Mouse (Mus musculus) adrenal gland, adult (tissue): ENCODE results near the gene Rnf220.
A peak's percentile ranks its signal among the peaks of the same experiment; 100 is the strongest.

Source experiments
- DNase-seq, 2 experiments: peaks; one replicate each; pipeline ENCODE4 v3.0.0; 2022 to 2023; ENCODE audit warnings: low spot score in 1 of 2; ENCODE audit not compliant: inconsistent age in 2 of 2

Rnf220 gene

GRCm38 (mm10) chr4:117496482-117497165 is at the start of gene Rnf220:
TSS of gene Rnf220 (minus strand) at chr4:117497052.
- DNase-seq, result peak; percentile 23 to 71

DNA sequence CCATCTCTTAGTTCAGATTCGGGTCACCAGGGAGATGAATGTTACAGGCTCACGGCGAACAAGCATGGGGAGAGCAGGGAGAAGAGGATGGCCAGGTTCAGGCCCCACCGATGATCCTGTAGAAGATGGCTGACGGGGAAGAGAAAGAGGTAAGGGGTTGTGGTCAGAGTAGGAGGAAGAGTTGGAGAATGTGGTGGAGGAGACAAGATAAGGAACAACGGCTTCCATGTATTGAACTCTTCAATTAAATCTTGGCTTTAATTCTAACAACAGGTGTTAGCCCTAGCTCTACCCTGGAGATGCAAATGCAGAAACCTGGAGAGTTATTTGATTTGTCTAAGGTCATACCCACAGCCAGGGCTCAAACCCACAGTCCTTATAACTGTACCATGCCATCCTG is 49.8 kb upstream of the Rnf220 start:
- DNase-seq, result no peak

- DNase-seq, result no peak
Observed at GRCm38 (mm10) chr4:117545448-117545847, 48.6 kb upstream of the Rnf220 start.

DNA sequence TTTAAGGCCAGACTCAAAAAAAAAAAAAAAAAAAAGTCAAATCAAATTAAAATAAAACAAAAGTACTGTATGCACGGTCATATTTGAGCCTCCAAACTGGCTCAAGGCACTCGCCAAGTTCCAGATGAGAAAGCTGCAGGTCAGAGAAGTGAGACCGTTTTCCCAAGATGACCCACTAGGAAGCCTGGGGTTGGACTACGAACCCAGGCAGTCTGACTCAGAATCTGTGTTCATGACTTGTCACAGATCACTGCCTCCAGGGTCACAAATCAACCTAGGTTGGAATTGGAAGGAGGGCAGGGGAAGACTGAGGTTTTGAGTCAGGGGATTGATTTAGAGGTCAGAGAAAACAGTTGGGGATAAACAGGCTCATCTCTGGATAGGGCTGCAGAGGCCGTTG is 43.7 kb upstream of the Rnf220 start:
- DNase-seq, result peak in 1 of 2 experiments; percentile 71

GRCm38 (mm10) chr4:117539329-117539980 is 42.6 kb upstream of the Rnf220 start:
- DNase-seq, result no peak

- no peak for DNase-seq
Observed at GRCm38 (mm10) chr4:117537002-117537401, 40.1 kb upstream of the Rnf220 start.

- DNase-seq, result peak in 1 of 2 experiments; percentile 12
Observed at GRCm38 (mm10) chr4:117535496-117536200, 38.8 kb upstream of the Rnf220 start.

- no peak for DNase-seq
Observed at GRCm38 (mm10) chr4:117529843-117530242, 33.0 kb upstream of the Rnf220 start.

DNA sequence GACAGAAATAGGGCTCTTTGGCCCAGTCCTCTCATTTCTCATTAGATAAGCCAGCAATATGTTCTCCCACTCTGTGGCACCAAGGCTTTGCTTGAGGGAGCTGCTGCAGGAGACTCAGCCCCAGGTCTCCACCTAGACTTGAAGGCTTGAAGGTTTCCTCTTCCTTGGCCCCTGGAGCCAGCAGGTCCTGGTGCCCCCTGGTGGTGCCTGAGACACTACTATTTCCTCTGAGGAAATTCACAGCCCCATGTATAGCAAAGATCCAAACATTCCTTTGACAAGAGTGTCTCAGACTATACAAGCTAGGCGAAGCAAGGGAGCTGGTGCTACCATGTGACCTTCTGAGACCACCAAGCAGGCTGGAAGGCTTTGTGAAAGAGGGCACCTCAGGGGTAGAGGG is 31.1 kb upstream of the Rnf220 start:
- peak; percentile 54 to 82 for DNase-seq

GRCm38 (mm10) chr4:117527116-117527899 is 30.5 kb upstream of the Rnf220 start:
- peak; percentile 59 to 72 for DNase-seq

- DNase-seq, result peak in 1 of 2 experiments; percentile 11
Observed at GRCm38 (mm10) chr4:117525990-117526389, 29.1 kb upstream of the Rnf220 start.

GRCm38 (mm10) chr4:117521350-117521749 is 24.5 kb upstream of the Rnf220 start:
- peak in 1 of 2 experiments; percentile 20 for DNase-seq

GRCm38 (mm10) chr4:117518246-117518645 is 21.4 kb upstream of the Rnf220 start:
- DNase-seq, result no peak

GRCm38 (mm10) chr4:117499043-117499442 is 2.2 kb upstream of the Rnf220 start:
- peak in 1 of 2 experiments; percentile 13 for DNase-seq

GRCm38 (mm10) chr4:117495869-117496401 is 917 bp downstream of the Rnf220 start:
- DNase-seq, result peak in 1 of 2 experiments; percentile 64

- peak; percentile 31 to 78 for DNase-seq
Observed at GRCm38 (mm10) chr4:117494911-117495501, 1.8 kb downstream of the Rnf220 start.

DNA sequence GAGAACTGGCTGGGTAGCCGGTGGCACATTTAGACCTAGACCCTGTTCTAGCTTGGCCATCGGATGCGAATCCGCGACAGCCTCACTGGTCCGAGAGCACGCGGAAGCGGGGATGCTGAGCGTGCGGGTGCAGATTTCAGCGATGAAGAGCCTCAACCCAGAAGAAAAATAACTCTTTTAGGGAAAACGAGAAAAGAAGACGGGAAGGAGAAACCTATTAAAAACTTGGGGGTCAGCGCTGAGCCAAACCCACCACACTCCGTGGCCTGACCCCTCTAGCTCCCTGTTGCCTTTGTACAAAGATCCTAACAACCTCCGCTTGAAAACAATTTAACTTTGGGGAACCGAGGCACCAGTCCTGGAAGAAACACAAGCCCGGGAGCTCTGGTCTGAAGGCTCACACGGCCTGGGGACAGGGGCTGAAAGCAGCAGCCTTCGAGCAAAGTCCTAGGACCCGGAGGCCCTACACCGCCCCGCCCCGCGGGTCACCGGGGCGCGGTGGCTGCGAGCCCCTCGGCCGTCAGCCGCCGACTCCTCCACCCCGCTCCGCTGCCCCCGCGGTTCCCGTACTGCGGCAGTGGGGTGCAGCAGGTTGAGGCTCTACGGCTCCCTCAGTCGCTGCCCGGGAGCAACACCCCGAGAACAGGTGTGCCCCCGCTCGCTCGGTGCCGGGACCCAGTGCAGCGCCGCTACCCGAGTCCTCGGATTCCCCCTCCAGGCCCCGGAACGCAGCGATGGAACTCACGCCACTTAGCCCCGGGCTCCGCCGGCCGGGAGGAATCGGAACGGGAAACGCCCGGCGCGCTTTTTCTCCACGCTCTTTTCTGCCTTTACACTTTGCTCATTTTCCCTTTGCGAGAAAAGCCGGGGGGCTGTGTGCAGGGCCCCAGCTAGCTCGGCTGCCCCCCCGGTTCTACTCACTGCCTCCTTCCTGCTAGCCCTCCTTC is 2.7 kb downstream of the Rnf220 start:
- DNase-seq, result peak; percentile 18 to 68

GRCm38 (mm10) chr4:117493161-117493568 is 3.7 kb downstream of the Rnf220 start:
- peak; percentile 18 to 71 for DNase-seq

- DNase-seq, result peak in 1 of 2 experiments; percentile 12
Observed at GRCm38 (mm10) chr4:117491840-117492239, 5.0 kb downstream of the Rnf220 start.
